Mouse (Mus musculus): Measurements from ENCODE around the gene Primpol. TPM values are rescaled to one million over a fixed set of nuclear protein-coding genes. Genes with fewer than 3 reads are reported as not detected.
"Not testable (repeated sequence)": the region's sequence is repeated elsewhere in the genome, so short reads cannot be mapped to it uniquely, and the experiment has no call there.

The Primpol gene
- polyA plus RNA-seq, 1 experiment from 2014 or later, result 7.1 TPM

- H3K4me2 ChIP-seq (ENCODE audit: low read length), result no peak overlapping the region
- no peaks in the 10 kb centered on the region for H3K9me3 ChIP-seq (replicated peaks; ENCODE audit: control insufficient read depth, low read length, poor library complexity, severe bottlenecking)
- no peak overlapping the region for H3K4me3 ChIP-seq (ENCODE audit: low read depth, low read length)
- no peak overlapping the region for H3K27ac ChIP-seq (ENCODE audit: low read length)
- WGBS, result 83% methylated on average over 2 of the region's 2 CpGs
- no peaks in the 10 kb centered on the region for H3K27me3 ChIP-seq (ENCODE audit: control insufficient read depth, insufficient read depth, low read depth, low read length)
- H3K36me3 ChIP-seq (ENCODE audit: control insufficient read depth, insufficient read depth, low read length), result no peaks in the 10 kb centered on the region
- ATAC-seq, result no peak
- no peaks in the 10 kb centered on the region for H3K4me1 ChIP-seq (ENCODE audit: control insufficient read depth, insufficient read depth, low read length)
- H3K9ac ChIP-seq (ENCODE audit: low read depth, low read length), result no peak overlapping the region
Measured at GRCm38 (mm10) chr8:46597411-46597810, 19.6 kb downstream of the Primpol start.

- no peaks in the 10 kb centered on the region for H3K27me3 ChIP-seq (ENCODE audit: control insufficient read depth, insufficient read depth, low read depth, low read length)
- no peaks in the 10 kb centered on the region for H3K36me3 ChIP-seq (ENCODE audit: control insufficient read depth, insufficient read depth, low read length)
- no peak overlapping the region for H3K27ac ChIP-seq (ENCODE audit: low read length)
- H3K4me3 ChIP-seq (ENCODE audit: low read depth, low read length), result no peak overlapping the region
- H3K9me3 ChIP-seq (replicated peaks; ENCODE audit: control insufficient read depth, low read length, poor library complexity, severe bottlenecking), result no peaks in the 10 kb centered on the region
- 96% methylated on average over 2 of the region's 2 CpGs for whole genome bisulfite sequencing
- ATAC-seq, result no peak
- no peaks in the 10 kb centered on the region for H3K4me1 ChIP-seq (ENCODE audit: control insufficient read depth, insufficient read depth, low read length)
- H3K4me2 ChIP-seq (ENCODE audit: low read length), result no peak overlapping the region
- no peak overlapping the region for H3K9ac ChIP-seq (ENCODE audit: low read depth, low read length)
Measured at GRCm38 (mm10) chr8:46596530-46596929, 20.5 kb downstream of the Primpol start.

GRCm38 (mm10) chr8:46595593-46595992 lies 21.4 kb downstream of the Primpol start:
- WGBS, result 91% methylated on average over 2 of the region's 2 CpGs

GRCm38 (mm10) chr8:46593772-46594171 lies 23.2 kb downstream of the Primpol start:
- Histone ChIP-seq H3K27ac (ENCODE audit: low read length) (no peak overlapping the region), H3K9me3 (replicated peaks; ENCODE audit: control insufficient read depth, low read length, poor library complexity, severe bottlenecking) (no peaks in the 10 kb centered on the region), H3K27me3 (ENCODE audit: control insufficient read depth, insufficient read depth, low read depth, low read length) (no peaks in the 10 kb centered on the region), H3K4me1 (ENCODE audit: control insufficient read depth, insufficient read depth, low read length) (no peaks in the 10 kb centered on the region), H3K36me3 (ENCODE audit: control insufficient read depth, insufficient read depth, low read length) (no peaks in the 10 kb centered on the region), H3K4me2 (ENCODE audit: low read length) (no peak overlapping the region), H3K9ac (ENCODE audit: low read depth, low read length) (no peak overlapping the region), H3K4me3 (ENCODE audit: low read depth, low read length) (no peak overlapping the region)
- ATAC-seq, result no peak
- WGBS, result 81% methylated on average over 2 of the region's 2 CpGs

More at GRCm38 (mm10) chr8:46595593-46595992, 21.4 kb downstream of the Primpol start:
- no peaks in the 10 kb centered on the region for H3K4me1 ChIP-seq (ENCODE audit: control insufficient read depth, insufficient read depth, low read length)
- no peaks in the 10 kb centered on the region for H3K36me3 ChIP-seq (ENCODE audit: control insufficient read depth, insufficient read depth, low read length)
- ATAC-seq, result no peak
- H3K27me3 ChIP-seq (ENCODE audit: control insufficient read depth, insufficient read depth, low read depth, low read length), result no peaks in the 10 kb centered on the region
- H3K4me2 ChIP-seq (ENCODE audit: low read length), result no peak overlapping the region
- no peaks in the 10 kb centered on the region for H3K9me3 ChIP-seq (replicated peaks; ENCODE audit: control insufficient read depth, low read length, poor library complexity, severe bottlenecking)
- no peak overlapping the region for H3K27ac ChIP-seq (ENCODE audit: low read length)
- no peak overlapping the region for H3K9ac ChIP-seq (ENCODE audit: low read depth, low read length)
- H3K4me3 ChIP-seq (ENCODE audit: low read depth, low read length), result no peak overlapping the region

GRCm38 (mm10) chr8:46593067-46593466 lies 23.9 kb downstream of the Primpol start:
- no peak for ATAC-seq
- no peak overlapping the region for H3K27ac ChIP-seq (ENCODE audit: low read length)
- 80% methylated on average over 8 of the region's 8 CpGs for WGBS

GRCm38 (mm10) chr8:46588663-46589062 lies 28.3 kb downstream of the Primpol start:
- Histone ChIP-seq H3K36me3 (ENCODE audit: control insufficient read depth, insufficient read depth, low read length) (no peaks in the 10 kb centered on the region), H3K9me3 (replicated peaks; ENCODE audit: control insufficient read depth, low read length, poor library complexity, severe bottlenecking) (no peaks in the 10 kb centered on the region), H3K27me3 (ENCODE audit: control insufficient read depth, insufficient read depth, low read depth, low read length) (no peaks in the 10 kb centered on the region), H3K4me2 (ENCODE audit: low read length) (no peak overlapping the region), H3K27ac (ENCODE audit: low read length) (no peak overlapping the region), H3K4me1 (ENCODE audit: control insufficient read depth, insufficient read depth, low read length) (no peaks in the 10 kb centered on the region), H3K4me3 (ENCODE audit: low read depth, low read length) (no peak overlapping the region), H3K9ac (ENCODE audit: low read depth, low read length) (no peak overlapping the region)
- WGBS, result 97% methylated on average over 2 of the region's 2 CpGs
- ATAC-seq, result no peak

More at GRCm38 (mm10) chr8:46593067-46593466, 23.9 kb downstream of the Primpol start:
- Histone ChIP-seq H3K4me3 (ENCODE audit: low read depth, low read length) (no peak overlapping the region), H3K4me2 (ENCODE audit: low read length) (no peak overlapping the region), H3K9me3 (replicated peaks; ENCODE audit: control insufficient read depth, low read length, poor library complexity, severe bottlenecking) (no peaks in the 10 kb centered on the region), H3K36me3 (ENCODE audit: control insufficient read depth, insufficient read depth, low read length) (no peaks in the 10 kb centered on the region), H3K27me3 (ENCODE audit: control insufficient read depth, insufficient read depth, low read depth, low read length) (no peaks in the 10 kb centered on the region), H3K4me1 (ENCODE audit: control insufficient read depth, insufficient read depth, low read length) (no peaks in the 10 kb centered on the region), H3K9ac (ENCODE audit: low read depth, low read length) (no peak overlapping the region)

GRCm38 (mm10) chr8:46587911-46588310 lies 29.1 kb downstream of the Primpol start:
- no peaks in the 10 kb centered on the region for H3K27me3 ChIP-seq (ENCODE audit: control insufficient read depth, insufficient read depth, low read depth, low read length)
- WGBS, result 93% methylated on average over 5 of the region's 5 CpGs
- no peaks in the 10 kb centered on the region for H3K36me3 ChIP-seq (ENCODE audit: control insufficient read depth, insufficient read depth, low read length)
- H3K4me3 ChIP-seq (ENCODE audit: low read depth, low read length), result no peak overlapping the region
- no peak overlapping the region for H3K4me2 ChIP-seq (ENCODE audit: low read length)
- H3K27ac ChIP-seq (ENCODE audit: low read length), result no peak overlapping the region
- H3K4me1 ChIP-seq (ENCODE audit: control insufficient read depth, insufficient read depth, low read length), result no peaks in the 10 kb centered on the region
- no peak for ATAC-seq
- H3K9me3 ChIP-seq (replicated peaks; ENCODE audit: control insufficient read depth, low read length, poor library complexity, severe bottlenecking), result no peaks in the 10 kb centered on the region
- H3K9ac ChIP-seq (ENCODE audit: low read depth, low read length), result no peak overlapping the region

GRCm38 (mm10) chr8:46585576-46585975 lies 31.4 kb downstream of the Primpol start:
- Histone ChIP-seq H3K36me3 (ENCODE audit: control insufficient read depth, insufficient read depth, low read length) (0 out of 2 replicates have a peak, but pooled peaks cover 2% of the 10 kb centered on the region), H3K27ac (ENCODE audit: low read length) (no peak overlapping the region), H3K4me2 (ENCODE audit: low read length) (no peak overlapping the region), H3K9ac (ENCODE audit: low read depth, low read length) (no peak overlapping the region), H3K27me3 (ENCODE audit: control insufficient read depth, insufficient read depth, low read depth, low read length) (no peaks in the 10 kb centered on the region), H3K4me1 (ENCODE audit: control insufficient read depth, insufficient read depth, low read length) (no peaks in the 10 kb centered on the region), H3K9me3 (replicated peaks; ENCODE audit: control insufficient read depth, low read length, poor library complexity, severe bottlenecking) (no peaks in the 10 kb centered on the region), H3K4me3 (ENCODE audit: low read depth, low read length) (no peak overlapping the region)
- no peak for ATAC-seq
- 89% methylated on average over 3 of the region's 3 CpGs for WGBS

GRCm38 (mm10) chr8:46584328-46584727 lies 32.7 kb downstream of the Primpol start:
- not testable (repeated sequence) for H3K27ac ChIP-seq (ENCODE audit: low read length); ATAC-seq; H3K27me3 ChIP-seq (ENCODE audit: control insufficient read depth, insufficient read depth, low read depth, low read length); H3K36me3 ChIP-seq (ENCODE audit: control insufficient read depth, insufficient read depth, low read length); H3K4me2 ChIP-seq (ENCODE audit: low read length); H3K9ac ChIP-seq (ENCODE audit: low read depth, low read length); H3K4me3 ChIP-seq (ENCODE audit: low read depth, low read length); H3K4me1 ChIP-seq (ENCODE audit: control insufficient read depth, insufficient read depth, low read length); H3K9me3 ChIP-seq (replicated peaks; ENCODE audit: control insufficient read depth, low read length, poor library complexity, severe bottlenecking)
- 46% methylated on average over 4 of the region's 4 CpGs for WGBS
